Mouse (Mus musculus) intestine, embryonic 15.5 days (tissue): Measurements from ENCODE around the gene Hdac9. TPM values are rescaled to one million over a fixed set of nuclear protein-coding genes. Genes with fewer than 3 reads are reported as not detected.

Experiments
- ATAC-seq: fragments of 200-750 bp; cut with Nextera tagmentation; 2 replicates; pipeline ENCODE4 v1.8.0; 2017; ENCODE audit warnings: moderate TSS enrichment, moderate library complexity
- H3K27ac ChIP-seq: fragments of 300-500 bp; sonication (generic); 2 replicates; pipeline ENCODE4 v1.5.1; 2015; ENCODE audit warnings: mild to moderate bottlenecking, inconsistent platforms
- H3K27me3 ChIP-seq: fragments of 300-500 bp; sonication (generic); replicated peaks from 2 replicates; pipeline ENCODE4 v1.6.1; 2015; ENCODE audit warnings: inconsistent platforms
- H3K36me3 ChIP-seq: fragments of 300-500 bp; sonication (generic); 2 replicates; pipeline ENCODE4 v1.6.1; 2015; ENCODE audit warnings: inconsistent platforms
- H3K4me1 ChIP-seq: fragments of 300-500 bp; sonication (generic); replicated peaks from 2 replicates; pipeline ENCODE4 v1.6.1; 2015; ENCODE audit warnings: inconsistent platforms
- H3K4me2 ChIP-seq: fragments of 300-500 bp; sonication (generic); replicated peaks from 2 replicates; pipeline ENCODE4 v1.6.1; 2015; ENCODE audit warnings: mild to moderate bottlenecking, inconsistent platforms
- H3K4me3 ChIP-seq: fragments of 300-500 bp; sonication (generic); replicated peaks from 2 replicates; pipeline ENCODE4 v1.5.1; 2015; ENCODE audit warnings: inconsistent platforms
- H3K9ac ChIP-seq: fragments of 300-500 bp; sonication (generic); 2 replicates; pipeline ENCODE4 v1.6.1; 2015; ENCODE audit warnings: inconsistent platforms
- H3K9me3 ChIP-seq: fragments of 300-500 bp; sonication (generic); 2 replicates; pipeline ENCODE4 v1.6.1; 2016; ENCODE audit warnings: inconsistent platforms
- WGBS: fragments of 180-500 bp; shearing (Covaris S2); methylation state at CpG from one replicate; pipeline ENCODE4 v1.1.7; 2015; 5-methylcytosine and 5-hydroxymethylcytosine counted together
- polyA plus RNA-seq: library from polyadenylated mRNA; unstranded; fragments of >200 nt; fragmentation: Nextera tagmentation; extraction: Ambion mirVana; gene quantifications from 2 replicates; pipeline ENCODE4 v1.2.1, GENCODE M21; 2015

Gene Hdac9
- polyA plus RNA-seq, 1 experiment from 2014 or later, result 4.2 TPM

- Histone ChIP-seq H3K4me2 (no peak overlapping the region), H3K4me1 (no peaks in the 10 kb centered on the region), H3K4me3 (no peak overlapping the region), H3K27me3 (no peaks in the 10 kb centered on the region), H3K9ac (no peak overlapping the region), H3K36me3 (no peaks in the 10 kb centered on the region), H3K9me3 (no peaks in the 10 kb centered on the region), H3K27ac (no peak overlapping the region)
- ATAC-seq, result no peak
- 86% methylated on average over 6 of the region's 6 CpGs for WGBS
These were observed 149.6 kb downstream of the Hdac9 start for GRCm38 (mm10) chr12:34767226-34767775.

DNA sequence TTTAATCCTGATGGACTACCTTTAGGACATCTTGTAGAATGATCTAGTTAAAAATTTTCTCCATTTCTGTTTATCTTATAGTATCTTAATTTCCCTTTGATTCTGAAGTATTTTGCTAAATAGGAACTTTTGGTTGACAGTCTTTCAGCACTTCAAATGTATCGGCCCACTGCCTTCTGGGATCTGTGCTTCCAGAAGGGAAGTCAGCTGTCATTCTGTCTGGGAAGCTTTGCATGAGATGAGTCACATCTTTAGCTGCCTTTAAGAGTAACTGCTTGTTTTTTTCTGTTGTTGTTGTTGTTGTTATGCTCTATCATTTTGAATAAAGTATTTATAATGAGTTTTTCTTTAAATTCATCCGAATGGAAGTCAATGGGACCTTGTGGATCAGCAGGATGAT, 169.6 kb downstream of the Hdac9 start:
- H3K36me3 ChIP-seq, result no peaks in the 10 kb centered on the region
- ATAC-seq, result no peak

GRCm38 (mm10) chr12:34725204-34725603, 191.7 kb downstream of the Hdac9 start:
- 63% methylated on average over 5 of the region's 5 CpGs for WGBS
- Histone ChIP-seq H3K9me3 (no peaks in the 10 kb centered on the region), H3K36me3 (no peaks in the 10 kb centered on the region), H3K9ac (no peak overlapping the region), H3K4me3 (no peak overlapping the region), H3K27ac (no peak overlapping the region), H3K27me3 (no peaks in the 10 kb centered on the region), H3K4me1 (no peaks in the 10 kb centered on the region), H3K4me2 (no peak overlapping the region)
- ATAC-seq, result no peak

More for the DNA sequence above, 169.6 kb downstream of the Hdac9 start:
- Histone ChIP-seq H3K27ac (no peak overlapping the region), H3K4me2 (no peak overlapping the region), H3K4me1 (no peaks in the 10 kb centered on the region), H3K9me3 (no peaks in the 10 kb centered on the region), H3K27me3 (no peaks in the 10 kb centered on the region), H3K9ac (no peak overlapping the region), H3K4me3 (no peak overlapping the region)
- 73% methylated on average over 2 of the region's 2 CpGs for WGBS

- WGBS, result 87% methylated on average over 2 of the region's 2 CpGs
- Histone ChIP-seq H3K4me3 (no peak overlapping the region), H3K4me1 (no peaks in the 10 kb centered on the region), H3K36me3 (no peaks in the 10 kb centered on the region), H3K9me3 (no peaks in the 10 kb centered on the region), H3K9ac (no peak overlapping the region), H3K4me2 (no peak overlapping the region), H3K27ac (no peak overlapping the region), H3K27me3 (no peaks in the 10 kb centered on the region)
- ATAC-seq, result no peak
These were observed 192.6 kb downstream of the Hdac9 start for GRCm38 (mm10) chr12:34724274-34724673.

GRCm38 (mm10) chr12:34722831-34723490, 193.9 kb downstream of the Hdac9 start:
- 61% methylated on average over 7 of the region's 7 CpGs for WGBS
- Histone ChIP-seq H3K9ac (no peak overlapping the region), H3K27me3 (no peaks in the 10 kb centered on the region), H3K4me3 (no peak overlapping the region), H3K9me3 (no peaks in the 10 kb centered on the region), H3K27ac (no peak overlapping the region), H3K4me1 (no peaks in the 10 kb centered on the region), H3K4me2 (no peak overlapping the region), H3K36me3 (no peaks in the 10 kb centered on the region)
- ATAC-seq, result no peak

DNA sequence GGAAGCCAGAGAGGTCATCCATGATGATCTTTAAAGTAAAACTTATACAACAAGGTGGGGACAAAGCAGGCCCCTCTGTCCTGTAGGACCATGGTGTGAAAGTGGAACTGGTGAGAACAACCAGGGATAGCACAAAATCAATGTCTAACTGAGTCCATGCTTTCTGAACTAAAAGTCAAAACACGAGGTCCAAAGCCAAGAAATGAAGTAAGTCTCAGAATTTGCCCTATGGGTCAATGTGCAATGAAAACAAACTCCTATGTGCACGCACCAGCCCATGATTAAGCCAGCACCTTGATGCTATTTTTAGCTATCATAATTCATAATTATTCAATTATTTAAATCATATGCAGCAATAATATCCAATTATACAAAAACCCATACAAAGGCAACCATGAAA, 196.0 kb downstream of the Hdac9 start:
- Histone ChIP-seq H3K9me3 (no peaks in the 10 kb centered on the region), H3K27me3 (no peaks in the 10 kb centered on the region), H3K4me3 (no peak overlapping the region), H3K4me2 (no peak overlapping the region), H3K9ac (no peak overlapping the region), H3K4me1 (no peaks in the 10 kb centered on the region), H3K36me3 (no peaks in the 10 kb centered on the region), H3K27ac (no peak overlapping the region)
- no peak for ATAC-seq
- WGBS, result 74% methylated on average over 2 of the region's 2 CpGs

GRCm38 (mm10) chr12:34714266-34714939, 202.5 kb downstream of the Hdac9 start:
- Histone ChIP-seq H3K36me3 (no peaks in the 10 kb centered on the region), H3K27ac (no peak overlapping the region), H3K4me3 (no peak overlapping the region), H3K9me3 (no peaks in the 10 kb centered on the region), H3K4me1 (no peaks in the 10 kb centered on the region), H3K4me2 (0 out of 2 replicates have a peak overlapping the region, but pooled peaks have one; percentile 1), H3K9ac (no peak overlapping the region), H3K27me3 (no peaks in the 10 kb centered on the region)
- ATAC-seq, result peak; percentile 55; the same call in 1 of the 2 replicates
- 47% methylated on average over 14 of the region's 14 CpGs for WGBS

DNA sequence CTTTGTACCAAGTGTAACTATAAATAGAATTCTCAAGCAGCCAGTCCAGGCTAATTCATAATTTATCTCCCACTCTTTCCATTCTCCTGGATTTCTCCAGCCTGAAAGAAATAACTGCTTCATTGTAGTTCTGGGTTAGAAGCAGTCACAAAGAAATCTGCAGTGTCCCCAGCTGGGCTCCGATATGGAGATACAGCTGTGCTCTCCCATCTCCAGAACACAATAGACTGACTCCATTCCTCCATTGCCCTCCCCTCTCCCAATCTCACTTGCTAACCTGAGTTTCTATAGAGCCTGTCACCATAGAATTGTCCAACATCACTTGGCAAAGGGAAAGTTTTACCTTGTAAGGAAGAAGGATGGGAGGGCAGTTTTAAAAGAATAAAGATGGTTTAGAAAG, 218.9 kb downstream of the Hdac9 start:
- 47% methylated on average over 1 of the region's 1 CpGs for WGBS

GRCm38 (mm10) chr12:34696736-34697135, 220.2 kb downstream of the Hdac9 start:
- Histone ChIP-seq H3K4me3 (no peak overlapping the region), H3K9me3 (no peaks in the 10 kb centered on the region), H3K9ac (no peak overlapping the region), H3K27ac (no peak overlapping the region), H3K36me3 (no peaks in the 10 kb centered on the region), H3K27me3 (no peaks in the 10 kb centered on the region), H3K4me2 (no peak overlapping the region), H3K4me1 (no peaks in the 10 kb centered on the region)
- WGBS, result 77% methylated on average over 1 of the region's 1 CpGs
- ATAC-seq, result no peak

More for the DNA sequence above, 218.9 kb downstream of the Hdac9 start:
- H3K4me1 ChIP-seq, result no peaks in the 10 kb centered on the region
- no peak overlapping the region for H3K27ac ChIP-seq
- H3K9ac ChIP-seq, result no peak overlapping the region
- H3K36me3 ChIP-seq, result no peaks in the 10 kb centered on the region
- H3K4me3 ChIP-seq, result no peak overlapping the region
- ATAC-seq, result no peak
- no peaks in the 10 kb centered on the region for H3K27me3 ChIP-seq
- H3K4me2 ChIP-seq, result no peak overlapping the region
- H3K9me3 ChIP-seq, result no peaks in the 10 kb centered on the region

- H3K4me2 ChIP-seq, result no peak overlapping the region
- no peak overlapping the region for H3K9ac ChIP-seq
- 67% methylated on average over 4 of the region's 4 CpGs for WGBS
- no peak for ATAC-seq
- H3K27me3 ChIP-seq, result no peaks in the 10 kb centered on the region
- H3K4me1 ChIP-seq, result no peaks in the 10 kb centered on the region
- no peak overlapping the region for H3K27ac ChIP-seq
- no peak overlapping the region for H3K4me3 ChIP-seq
- H3K9me3 ChIP-seq, result no peaks in the 10 kb centered on the region
- H3K36me3 ChIP-seq, result no peaks in the 10 kb centered on the region
These were observed 228.0 kb downstream of the Hdac9 start for GRCm38 (mm10) chr12:34688941-34689340.

- Histone ChIP-seq H3K4me2 (no peak overlapping the region), H3K4me1 (no peaks in the 10 kb centered on the region), H3K4me3 (no peak overlapping the region), H3K9me3 (no peaks in the 10 kb centered on the region), H3K27me3 (no peaks in the 10 kb centered on the region), H3K9ac (no peak overlapping the region), H3K36me3 (no peaks in the 10 kb centered on the region), H3K27ac (no peak overlapping the region)
- no peak for ATAC-seq
- WGBS, result 74% methylated on average over 4 of the region's 4 CpGs
These were observed 233.5 kb downstream of the Hdac9 start for GRCm38 (mm10) chr12:34683375-34683774.

GRCm38 (mm10) chr12:34682657-34683056, 234.2 kb downstream of the Hdac9 start:
- 94% methylated on average over 3 of the region's 3 CpGs for WGBS

GRCm38 (mm10) chr12:34680576-34680975, 236.3 kb downstream of the Hdac9 start:
- 64% methylated on average over 5 of the region's 5 CpGs for WGBS
- no peak for ATAC-seq

More at GRCm38 (mm10) chr12:34682657-34683056, 234.2 kb downstream of the Hdac9 start:
- Histone ChIP-seq H3K4me3 (no peak overlapping the region), H3K9me3 (no peaks in the 10 kb centered on the region), H3K36me3 (no peaks in the 10 kb centered on the region), H3K4me2 (no peak overlapping the region), H3K9ac (no peak overlapping the region), H3K27me3 (no peaks in the 10 kb centered on the region), H3K4me1 (no peaks in the 10 kb centered on the region), H3K27ac (no peak overlapping the region)
- no peak for ATAC-seq

More at GRCm38 (mm10) chr12:34680576-34680975, 236.3 kb downstream of the Hdac9 start:
- Histone ChIP-seq H3K9me3 (no peaks in the 10 kb centered on the region), H3K4me2 (no peak overlapping the region), H3K36me3 (no peaks in the 10 kb centered on the region), H3K4me1 (no peaks in the 10 kb centered on the region), H3K27me3 (no peaks in the 10 kb centered on the region), H3K27ac (no peak overlapping the region), H3K9ac (no peak overlapping the region), H3K4me3 (no peak overlapping the region)
